Mouse (Mus musculus): Measurements from ENCODE around the gene Matn4. TPM values are rescaled to one million over a fixed set of nuclear protein-coding genes. Genes with fewer than 3 reads are reported as not detected.

Matn4 gene
- polyA plus RNA-seq, 2 experiments = 30.2 to 362 TPM

- Histone ChIP-seq H3K4me2 (replicated peaks; ENCODE audit: low read depth, low read length, severe bottlenecking) (no peak overlapping the region), H3K27me3 (ENCODE audit: control insufficient read depth, insufficient read depth, low read length) (peaks cover under 1% of the 10 kb centered on the region; the same call in 1 of the 2 replicates), H3K4me3 (replicated peaks; ENCODE audit: low read length) (no peak overlapping the region), H3K27ac (replicated peaks; ENCODE audit: low read depth, low read length) (no peak overlapping the region), H3K9ac (ENCODE audit: low read depth, low read length, severe bottlenecking) (no peak overlapping the region), H3K9me3 (ENCODE audit: control insufficient read depth, low read length) (no peaks in the 10 kb centered on the region), H3K36me3 (ENCODE audit: control insufficient read depth, insufficient read depth, low read length) (no peaks in the 10 kb centered on the region), H3K4me1 (ENCODE audit: control insufficient read depth, insufficient read depth, low read length) (peaks cover 15% of the 10 kb centered on the region)
- ATAC-seq (ENCODE audit: low FRiP score, low read depth) = no peak
- TF ChIP-seq POLR2A (IDR thresholded peaks at IDR 0.05; ENCODE audit: borderline replicate concordance, extremely low read depth, insufficient read depth, insufficient read length) = no peak
- WGBS = 46% methylated on average over 11 of the region's 11 CpGs
- DNase-seq (ENCODE audit: low spot score) = no peak
Measured at GRCm38 (mm10) chr2:164383656-164384399, 21.1 kb downstream of the Matn4 start.

GRCm38 (mm10) chr2:164382971-164383370 lies 22.0 kb downstream of the Matn4 start:
- no peaks in the 10 kb centered on the region for H3K36me3 ChIP-seq (ENCODE audit: control insufficient read depth, insufficient read depth, low read length)
- ATAC-seq (ENCODE audit: low FRiP score, low read depth) = no peak
- no peak overlapping the region for H3K9ac ChIP-seq (ENCODE audit: low read depth, low read length, severe bottlenecking)
- no peak for TF ChIP-seq POLR2A (IDR thresholded peaks at IDR 0.05; ENCODE audit: borderline replicate concordance, extremely low read depth, insufficient read depth, insufficient read length)
- H3K4me1 ChIP-seq (ENCODE audit: control insufficient read depth, insufficient read depth, low read length) = peaks cover 12% of the 10 kb centered on the region
- no peaks in the 10 kb centered on the region for H3K27me3 ChIP-seq (ENCODE audit: control insufficient read depth, insufficient read depth, low read length)
- H3K4me3 ChIP-seq (replicated peaks; ENCODE audit: low read length) = no peak overlapping the region
- WGBS = 70% methylated on average over 3 of the region's 3 CpGs
- no peaks in the 10 kb centered on the region for H3K9me3 ChIP-seq (ENCODE audit: control insufficient read depth, low read length)
- H3K27ac ChIP-seq (replicated peaks; ENCODE audit: low read depth, low read length) = no peak overlapping the region
- no peak overlapping the region for H3K4me2 ChIP-seq (replicated peaks; ENCODE audit: low read depth, low read length, severe bottlenecking)
- no peak for DNase-seq (ENCODE audit: low spot score)

- Histone ChIP-seq H3K4me1 (ENCODE audit: control insufficient read depth, insufficient read depth, low read length) (peaks cover 12% of the 10 kb centered on the region), H3K27ac (replicated peaks; ENCODE audit: low read depth, low read length) (no peak overlapping the region), H3K9me3 (ENCODE audit: control insufficient read depth, low read length) (no peaks in the 10 kb centered on the region), H3K27me3 (ENCODE audit: control insufficient read depth, insufficient read depth, low read length) (no peaks in the 10 kb centered on the region), H3K4me3 (replicated peaks; ENCODE audit: low read length) (no peak overlapping the region), H3K4me2 (replicated peaks; ENCODE audit: low read depth, low read length, severe bottlenecking) (no peak overlapping the region), H3K36me3 (ENCODE audit: control insufficient read depth, insufficient read depth, low read length) (no peaks in the 10 kb centered on the region), H3K9ac (ENCODE audit: low read depth, low read length, severe bottlenecking) (no peak overlapping the region)
- no peak for ATAC-seq (ENCODE audit: low FRiP score, low read depth)
- WGBS = 84% methylated on average over 8 of the region's 8 CpGs
- TF ChIP-seq POLR2A (IDR thresholded peaks at IDR 0.05; ENCODE audit: borderline replicate concordance, extremely low read depth, insufficient read depth, insufficient read length) = no peak
- no peak for DNase-seq (ENCODE audit: low spot score)
Measured at GRCm38 (mm10) chr2:164381726-164382125, 23.2 kb downstream of the Matn4 start.

GRCm38 (mm10) chr2:164377478-164378426 lies 27.2 kb downstream of the Matn4 start:
- H3K27me3 ChIP-seq (ENCODE audit: control insufficient read depth, insufficient read depth, low read length) = no peaks in the 10 kb centered on the region
- H3K27ac ChIP-seq (replicated peaks; ENCODE audit: low read depth, low read length) = no peak overlapping the region
- H3K36me3 ChIP-seq (ENCODE audit: control insufficient read depth, insufficient read depth, low read length) = no peaks in the 10 kb centered on the region
- ATAC-seq (ENCODE audit: low FRiP score, low read depth) (no peak), DNase-seq (ENCODE audit: low spot score) (no peak)
- no peak overlapping the region for H3K4me3 ChIP-seq (replicated peaks; ENCODE audit: low read length)
- no peak overlapping the region for H3K4me2 ChIP-seq (replicated peaks; ENCODE audit: low read depth, low read length, severe bottlenecking)
- no peak for TF ChIP-seq POLR2A (IDR thresholded peaks at IDR 0.05; ENCODE audit: borderline replicate concordance, extremely low read depth, insufficient read depth, insufficient read length)
- no peaks in the 10 kb centered on the region for H3K4me1 ChIP-seq (ENCODE audit: control insufficient read depth, insufficient read depth, low read length)
- H3K9ac ChIP-seq (ENCODE audit: low read depth, low read length, severe bottlenecking) = no peak overlapping the region
- H3K9me3 ChIP-seq (ENCODE audit: control insufficient read depth, low read length) = no peaks in the 10 kb centered on the region
- 77% methylated on average over 15 of the region's 15 CpGs for WGBS

- 30% methylated on average over 4 of the region's 4 CpGs for WGBS
- Histone ChIP-seq H3K36me3 (ENCODE audit: control insufficient read depth, insufficient read depth, low read length) (no peaks in the 10 kb centered on the region), H3K27ac (replicated peaks; ENCODE audit: low read depth, low read length) (no peak overlapping the region), H3K4me1 (ENCODE audit: control insufficient read depth, insufficient read depth, low read length) (no peaks in the 10 kb centered on the region), H3K9ac (ENCODE audit: low read depth, low read length, severe bottlenecking) (no peak overlapping the region), H3K4me3 (replicated peaks; ENCODE audit: low read length) (no peak overlapping the region), H3K27me3 (ENCODE audit: control insufficient read depth, insufficient read depth, low read length) (no peaks in the 10 kb centered on the region), H3K4me2 (replicated peaks; ENCODE audit: low read depth, low read length, severe bottlenecking) (no peak overlapping the region), H3K9me3 (ENCODE audit: control insufficient read depth, low read length) (no peaks in the 10 kb centered on the region)
- TF ChIP-seq POLR2A (IDR thresholded peaks at IDR 0.05; ENCODE audit: borderline replicate concordance, extremely low read depth, insufficient read depth, insufficient read length) = no peak
- no peak for DNase-seq (ENCODE audit: low spot score)
- ATAC-seq (ENCODE audit: low FRiP score, low read depth) = no peak
Measured at GRCm38 (mm10) chr2:164373187-164373586, 31.8 kb downstream of the Matn4 start.

Measured in limb, embryonic 14.5 days (tissue).